Mouse (Mus musculus) olfactory bulb, adult 2 months (tissue): ENCODE data around the gene Astn1.

Source experiments
- CTCF ChIP-seq: fragments of 200-500 bp; IDR thresholded peaks from 2 replicates; pipeline ENCODE4 v1.5.1; 2012; ENCODE audit warnings: low read depth, mild to moderate bottlenecking, low read length, moderate library complexity; ENCODE audit not compliant: insufficient read depth
- POLR2A ChIP-seq: fragments of 200-500 bp; IDR thresholded peaks from 2 replicates; pipeline ENCODE4 v1.6.1; 2012; ENCODE audit warnings: mild to moderate bottlenecking, low read depth, low read length, moderate library complexity; ENCODE audit not compliant: insufficient read depth

- no peak for TF ChIP-seq CTCF
- no peak for TF ChIP-seq POLR2A
These were observed 271.4 kb downstream of the Astn1 start for GRCm38 (mm10) chr1:158633441-158633840.
